Mouse (Mus musculus): Measurements from ENCODE around the gene Pex14. TPM values are rescaled to one million over a fixed set of nuclear protein-coding genes. Genes with fewer than 3 reads are reported as not detected.

Pex14 gene
- polyA plus RNA-seq, 1 experiment from 2014 or later, result 38.9 TPM

DNA sequence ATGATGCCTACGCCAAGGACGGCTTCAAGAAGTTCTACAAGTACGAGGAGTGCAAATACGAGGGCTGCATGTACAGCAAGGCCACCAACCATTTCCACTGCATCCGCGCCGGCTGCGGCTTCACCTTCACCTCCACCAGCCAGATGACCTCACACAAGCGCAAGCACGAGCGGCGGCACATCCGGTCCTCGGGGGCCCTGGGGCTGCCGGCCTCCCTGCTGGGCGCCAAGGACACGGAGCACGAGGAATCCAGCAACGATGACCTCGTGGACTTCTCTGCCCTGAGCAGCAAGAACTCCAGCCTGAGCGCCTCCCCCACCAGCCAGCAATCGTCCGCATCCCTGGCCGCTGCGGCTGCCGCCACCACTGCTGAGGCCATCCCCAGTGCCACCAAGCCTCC lies 161.1 kb downstream of the Pex14 start:
- Histone ChIP-seq H3K36me3 (ENCODE audit: insufficient read depth, low read length) (peaks cover 10% of the 10 kb centered on the region), H3K27ac (ENCODE audit: low read length) (no peak overlapping the region), H3K4me3 (ENCODE audit: low read depth, low read length) (no peak overlapping the region), H3K9ac (replicated peaks; ENCODE audit: low read depth) (no peak overlapping the region), H3K27me3 (replicated peaks; ENCODE audit: insufficient read depth, low read length) (no peaks in the 10 kb centered on the region), H3K4me2 (replicated peaks; ENCODE audit: low read depth, low read length) (no peak overlapping the region), H3K4me1 (ENCODE audit: insufficient read depth, low read depth, low read length) (peaks cover 4% of the 10 kb centered on the region; the same call in 1 of the 2 replicates), H3K9me3 (ENCODE audit: low read length) (no peaks in the 10 kb centered on the region)
- TF ChIP-seq EP300 (IDR thresholded peaks at IDR 0.05) (no peak), CTCF (IDR thresholded peaks at IDR 0.05) (no peak)
- WGBS, result 83% methylated on average over 24 of the region's 26 CpGs
- ATAC-seq (no peak), DNase-seq (ENCODE audit: low spot score) (no peak)

DNA sequence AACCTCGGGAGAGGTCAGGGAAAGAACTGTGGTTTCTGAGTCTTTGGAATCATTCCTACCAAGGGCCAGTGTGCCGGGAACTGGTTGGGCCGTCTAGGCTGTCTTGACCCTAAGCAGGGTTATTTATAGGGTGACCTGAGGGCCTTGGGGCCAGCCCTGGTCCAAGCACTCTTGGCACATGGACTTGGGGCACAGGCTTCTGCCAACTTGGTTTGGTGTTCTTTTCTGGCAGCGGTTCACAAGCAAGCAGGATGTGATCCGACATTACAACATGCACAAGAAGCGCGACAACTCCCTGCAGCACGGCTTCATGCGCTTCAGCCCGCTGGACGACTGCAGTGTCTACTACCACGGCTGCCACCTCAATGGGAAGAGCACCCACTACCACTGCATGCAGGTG lies 162.9 kb downstream of the Pex14 start:
- 78% methylated on average over 12 of the region's 12 CpGs for WGBS
- ATAC-seq (no peak), DNase-seq (ENCODE audit: low spot score) (no peak)
- peaks cover 4% of the 10 kb centered on the region; the same call in 1 of the 2 replicates for H3K4me1 ChIP-seq (ENCODE audit: insufficient read depth, low read depth, low read length)
- no peak overlapping the region for H3K9ac ChIP-seq (replicated peaks; ENCODE audit: low read depth)
- no peaks in the 10 kb centered on the region for H3K9me3 ChIP-seq (ENCODE audit: low read length)
- peaks cover 10% of the 10 kb centered on the region for H3K36me3 ChIP-seq (ENCODE audit: insufficient read depth, low read length)
- TF ChIP-seq CTCF (IDR thresholded peaks at IDR 0.05) (no peak), EP300 (IDR thresholded peaks at IDR 0.05) (no peak)
- no peak overlapping the region for H3K4me3 ChIP-seq (ENCODE audit: low read depth, low read length)
- H3K27me3 ChIP-seq (replicated peaks; ENCODE audit: insufficient read depth, low read length), result no peaks in the 10 kb centered on the region
- no peak overlapping the region for H3K4me2 ChIP-seq (replicated peaks; ENCODE audit: low read depth, low read length)
- H3K27ac ChIP-seq (ENCODE audit: low read length), result no peak overlapping the region

GRCm38 (mm10) chr4:148936111-148936510 lies 163.6 kb downstream of the Pex14 start:
- H3K4me1 ChIP-seq (ENCODE audit: insufficient read depth, low read depth, low read length), result peaks cover 4% of the 10 kb centered on the region; the same call in 1 of the 2 replicates
- H3K27me3 ChIP-seq (replicated peaks; ENCODE audit: insufficient read depth, low read length), result no peaks in the 10 kb centered on the region
- H3K4me2 ChIP-seq (replicated peaks; ENCODE audit: low read depth, low read length), result no peak overlapping the region
- no peak for TF ChIP-seq CTCF (IDR thresholded peaks at IDR 0.05)
- no peak for TF ChIP-seq EP300 (IDR thresholded peaks at IDR 0.05)
- DNase-seq (ENCODE audit: low spot score), result no peak
- WGBS, result 86% methylated on average over 12 of the region's 12 CpGs
- H3K9me3 ChIP-seq (ENCODE audit: low read length), result no peaks in the 10 kb centered on the region
- H3K27ac ChIP-seq (ENCODE audit: low read length), result no peak overlapping the region
- no peak overlapping the region for H3K9ac ChIP-seq (replicated peaks; ENCODE audit: low read depth)
- no peak overlapping the region for H3K4me3 ChIP-seq (ENCODE audit: low read depth, low read length)
- ATAC-seq, result no peak
- peaks cover 10% of the 10 kb centered on the region for H3K36me3 ChIP-seq (ENCODE audit: insufficient read depth, low read length)

GRCm38 (mm10) chr4:148935211-148935610 lies 164.5 kb downstream of the Pex14 start:
- no peak overlapping the region for H3K9ac ChIP-seq (replicated peaks; ENCODE audit: low read depth)
- peaks cover 4% of the 10 kb centered on the region; the same call in 1 of the 2 replicates for H3K4me1 ChIP-seq (ENCODE audit: insufficient read depth, low read depth, low read length)
- H3K4me3 ChIP-seq (ENCODE audit: low read depth, low read length), result no peak overlapping the region
- H3K4me2 ChIP-seq (replicated peaks; ENCODE audit: low read depth, low read length), result no peak overlapping the region
- 22% methylated on average over 13 of the region's 13 CpGs for WGBS
- H3K27me3 ChIP-seq (replicated peaks; ENCODE audit: insufficient read depth, low read length), result no peaks in the 10 kb centered on the region
- TF ChIP-seq EP300 (IDR thresholded peaks at IDR 0.05), result no peak
- no peak for TF ChIP-seq CTCF (IDR thresholded peaks at IDR 0.05)
- H3K9me3 ChIP-seq (ENCODE audit: low read length), result no peaks in the 10 kb centered on the region
- peak; percentile 86 for ATAC-seq
- H3K36me3 ChIP-seq (ENCODE audit: insufficient read depth, low read length), result peaks cover 10% of the 10 kb centered on the region
- H3K27ac ChIP-seq (ENCODE audit: low read length), result no peak overlapping the region
- DNase-seq (ENCODE audit: low spot score), result peak; percentile 74

DNA sequence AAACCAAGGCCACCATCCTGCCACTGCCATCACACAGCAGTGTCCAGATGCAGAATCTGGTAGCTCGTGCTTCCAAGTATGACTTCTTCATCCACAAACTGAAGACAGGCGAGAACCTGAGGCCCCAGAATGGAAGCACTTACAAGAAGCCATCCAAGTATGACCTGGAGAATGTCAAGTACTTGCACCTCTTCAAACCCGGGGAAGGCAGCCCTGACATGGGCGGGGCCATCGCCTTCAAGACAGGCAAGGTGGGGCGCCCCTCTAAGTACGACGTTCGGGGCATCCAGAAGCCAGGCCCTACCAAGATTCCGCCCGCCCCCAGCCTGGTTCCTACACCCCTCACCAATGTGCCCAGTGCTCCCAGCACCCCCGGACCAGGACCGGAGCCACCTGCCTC lies 166.6 kb downstream of the Pex14 start:
- H3K27me3 ChIP-seq (replicated peaks; ENCODE audit: insufficient read depth, low read length), result no peaks in the 10 kb centered on the region
- H3K4me3 ChIP-seq (ENCODE audit: low read depth, low read length), result no peak overlapping the region
- H3K9ac ChIP-seq (replicated peaks; ENCODE audit: low read depth), result no peak overlapping the region
- 73% methylated on average over 13 of the region's 13 CpGs for WGBS
- no peaks in the 10 kb centered on the region for H3K9me3 ChIP-seq (ENCODE audit: low read length)
- TF ChIP-seq EP300 (IDR thresholded peaks at IDR 0.05) (no peak), CTCF (IDR thresholded peaks at IDR 0.05) (no peak)
- no peak for ATAC-seq
- no peak for DNase-seq (ENCODE audit: low spot score)
- no peak overlapping the region for H3K27ac ChIP-seq (ENCODE audit: low read length)
- H3K4me2 ChIP-seq (replicated peaks; ENCODE audit: low read depth, low read length), result no peak overlapping the region
- peaks cover 8% of the 10 kb centered on the region; the same call in 1 of the 2 replicates for H3K4me1 ChIP-seq (ENCODE audit: insufficient read depth, low read depth, low read length)
- H3K36me3 ChIP-seq (ENCODE audit: insufficient read depth, low read length), result peaks cover 6% of the 10 kb centered on the region

DNA sequence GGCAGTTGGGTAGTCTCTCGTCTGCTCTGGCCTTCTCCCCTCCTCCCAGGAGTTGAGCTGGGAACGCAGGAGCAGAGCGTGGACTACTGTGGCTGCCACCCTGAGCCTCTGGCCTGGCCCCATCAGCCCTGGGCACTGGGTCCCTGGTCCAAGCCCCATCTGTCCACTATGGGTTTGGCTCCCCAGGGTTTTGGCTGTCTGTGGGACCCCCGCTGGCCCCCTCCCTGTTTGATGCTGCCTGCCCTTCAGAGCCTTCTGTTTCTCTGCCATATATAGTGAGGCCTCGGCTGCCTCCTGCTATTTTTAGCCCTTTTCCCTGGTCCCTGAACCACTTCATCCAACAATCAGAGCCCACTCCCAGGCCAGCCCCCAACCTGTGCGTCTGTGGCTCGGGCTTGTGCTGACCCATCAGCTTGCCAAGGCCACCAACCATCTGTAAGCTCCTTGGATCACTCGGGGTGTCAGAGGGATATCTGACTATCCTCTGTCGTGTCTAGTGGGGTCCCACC lies 168.9 kb downstream of the Pex14 start:
- H3K36me3 ChIP-seq (ENCODE audit: insufficient read depth, low read length), result no peaks in the 10 kb centered on the region; the same call in 1 of the 2 replicates
- DNase-seq (ENCODE audit: low spot score) (no peak), ATAC-seq (no peak)
- TF ChIP-seq EP300 (IDR thresholded peaks at IDR 0.05), result no peak
- no peak for TF ChIP-seq CTCF (IDR thresholded peaks at IDR 0.05)
- 58% methylated on average over 9 of the region's 9 CpGs for WGBS
- no peaks in the 10 kb centered on the region for H3K27me3 ChIP-seq (replicated peaks; ENCODE audit: insufficient read depth, low read length)
- no peaks in the 10 kb centered on the region for H3K9me3 ChIP-seq (ENCODE audit: low read length)
- peaks cover 8% of the 10 kb centered on the region; the same call in 1 of the 2 replicates for H3K4me1 ChIP-seq (ENCODE audit: insufficient read depth, low read depth, low read length)
- H3K9ac ChIP-seq (replicated peaks; ENCODE audit: low read depth), result no peak overlapping the region; the same call in 1 of the 2 replicates
- H3K27ac ChIP-seq (ENCODE audit: low read length), result no peak overlapping the region
- H3K4me3 ChIP-seq (ENCODE audit: low read depth, low read length), result no peak overlapping the region
- no peak overlapping the region for H3K4me2 ChIP-seq (replicated peaks; ENCODE audit: low read depth, low read length)

Data from lung, postnatal 0 days (tissue).